Mouse (Mus musculus) monocyte, adult 2 months (primary cell): ENCODE measurements around the gene Gm8439.
"Not testable (repeated sequence)": the region's sequence is repeated elsewhere in the genome, so short reads cannot be mapped to it uniquely, and the experiment has no call there.

Source experiments
- DNase-seq, 2 experiments: peaks; one replicate each; pipeline ENCODE4 v3.0.0; 2022; ENCODE audit warnings: low spot score in 2 of 2, low read depth in 1 of 2

The Gm8439 gene

GRCm38 (mm10) chr4:120588445-120588844, at the start of gene Gm8439:
Gm8439 (plus strand) TSS chr4:120588745.
- DNase-seq: no peak

- DNase-seq: no peak
These were observed 43.6 kb upstream of the Gm8439 start for GRCm38 (mm10) chr4:120544896-120545295.

GRCm38 (mm10) chr4:120556592-120556991, 32.0 kb upstream of the Gm8439 start:
- DNase-seq: no peak

GRCm38 (mm10) chr4:120565726-120566125, 22.8 kb upstream of the Gm8439 start:
- DNase-seq: no peak

- no peak for DNase-seq
These were observed 20.5 kb upstream of the Gm8439 start for GRCm38 (mm10) chr4:120568005-120568404.

- DNase-seq: no peak
These were observed 19.5 kb upstream of the Gm8439 start for GRCm38 (mm10) chr4:120569025-120569424.

GRCm38 (mm10) chr4:120569486-120570437, 18.8 kb upstream of the Gm8439 start, which contains the start of gene Ctps:
Ctps (minus strand) TSS chr4:120570276.
- DNase-seq: peak; percentile 77 to 86

- DNase-seq: no peak
These were observed 18.0 kb upstream of the Gm8439 start for GRCm38 (mm10) chr4:120570438-120571069.

GRCm38 (mm10) chr4:120571070-120571464, 17.5 kb upstream of the Gm8439 start:
- DNase-seq: no peak

- no peak for DNase-seq
These were observed 16.9 kb upstream of the Gm8439 start for GRCm38 (mm10) chr4:120571691-120572090.

GRCm38 (mm10) chr4:120580894-120581293, 7.7 kb upstream of the Gm8439 start:
- DNase-seq: no peak

GRCm38 (mm10) chr4:120581711-120582110, 6.8 kb upstream of the Gm8439 start:
- DNase-seq: no peak

GRCm38 (mm10) chr4:120586986-120587385, 1.6 kb upstream of the Gm8439 start:
- no peak for DNase-seq

GRCm38 (mm10) chr4:120589070-120589469, 525 bp downstream of the Gm8439 start:
- no peak for DNase-seq

GRCm38 (mm10) chr4:120589815-120590422, 1.4 kb downstream of the Gm8439 start:
- no peak for DNase-seq

GRCm38 (mm10) chr4:120590973-120591372, 2.4 kb downstream of the Gm8439 start:
- no peak for DNase-seq

GRCm38 (mm10) chr4:120596210-120596609, 7.7 kb downstream of the Gm8439 start:
- not testable (repeated sequence) for DNase-seq

- DNase-seq: no peak
These were observed 10.4 kb downstream of the Gm8439 start for GRCm38 (mm10) chr4:120598922-120599321.

- DNase-seq: no peak
These were observed 13.2 kb downstream of the Gm8439 start for GRCm38 (mm10) chr4:120601774-120602173.

- no peak for DNase-seq
These were observed 14.1 kb downstream of the Gm8439 start for GRCm38 (mm10) chr4:120602669-120603068.

GRCm38 (mm10) chr4:120606941-120607340, 18.4 kb downstream of the Gm8439 start:
- DNase-seq: no peak

- DNase-seq: no peak
These were observed 22.5 kb downstream of the Gm8439 start for GRCm38 (mm10) chr4:120611005-120611404.
